Mouse (Mus musculus) thymus, adult 2 months (tissue): ENCODE results near the gene 2010111I01Rik.

Experiments used
- CTCF ChIP-seq: fragments of 200-500 bp; IDR thresholded peaks from 2 replicates; pipeline ENCODE4 v1.5.1; 2012; ENCODE audit warnings: mild to moderate bottlenecking, control low read depth, low read length, moderate library complexity, borderline replicate concordance; ENCODE audit not compliant: control insufficient read depth, poor library complexity, insufficient read depth; ENCODE audit errors: extremely low read depth
- POLR2A ChIP-seq: fragments of 200-500 bp; IDR thresholded peaks from 2 replicates; pipeline ENCODE4 v1.6.1; 2012; ENCODE audit warnings: mild to moderate bottlenecking, low read length, control low read depth, moderate library complexity; ENCODE audit not compliant: control insufficient read depth, poor library complexity, insufficient read depth; ENCODE audit errors: extremely low read depth

GRCm38 (mm10) chr13:63297933-63298332 lies 333.2 kb downstream of the 2010111I01Rik start:
- TF ChIP-seq CTCF (no peak), POLR2A (no peak)
